Mouse (Mus musculus) CH12.LX (cell line): ENCODE measurements at regions not wholly inside any gene's neighbourhood (a gene's known extent, or its start where the extent isn't known, plus 50 kb on each side); places are given as distances from the start of the nearest gene placed in this dataset.

Experiments used
- DNase-seq: peaks from one replicate; pipeline ENCODE4 v3.0.0-alpha.2; 2013; ENCODE audit errors: extremely low read depth
- H3K27ac ChIP-seq: 2 replicates; pipeline ENCODE4 v1.5.1; 2012; ENCODE audit warnings: low read depth, mild to moderate bottlenecking, control low read depth, moderate library complexity; ENCODE audit not compliant: insufficient read depth
- H3K27me3 ChIP-seq: replicated peaks from 2 replicates; pipeline ENCODE3; 2012; ENCODE audit warnings: inconsistent platforms
- H3K36me3 ChIP-seq, 2 experiments: replicated peaks in 1 of 2; 2 replicates each; pipeline versions ENCODE3 to v1.6.1; 2012; ENCODE audit warnings: inconsistent platforms in 1 of 2, low read length in 1 of 2, mild to moderate bottlenecking in 1 of 2, mixed read lengths in 1 of 2, moderate library complexity in 1 of 2; ENCODE audit not compliant: control insufficient read depth in 1 of 2, insufficient read depth in 1 of 2
- H3K4me1 ChIP-seq, 2 experiments: 2 replicates each; pipeline ENCODE4 v1.6.1; 2012; ENCODE audit warnings: inconsistent platforms in 1 of 2, moderate library complexity in 1 of 2; ENCODE audit not compliant: insufficient read depth in 2 of 2, control insufficient read depth in 1 of 2
- H3K4me2 ChIP-seq: 2 replicates; pipeline ENCODE4 v1.6.1; 2012; ENCODE audit warnings: low read depth, mild to moderate bottlenecking, control low read depth; ENCODE audit not compliant: poor library complexity, insufficient read depth, severe bottlenecking
- H3K4me3 ChIP-seq, 3 experiments: fragments of 150-350 bp in 1 of 3; sonication (generic) in 1 of 3; replicated peaks in 1 of 3; 2 replicates each; pipeline versions ENCODE3 to v1.5.1; 2011 to 2012; ENCODE audit warnings: low read depth in 2 of 3, low read length in 2 of 3, mild to moderate bottlenecking in 2 of 3, moderate library complexity in 2 of 3, control low read depth in 1 of 3, improper control_type of control experiment in 1 of 3, inconsistent platforms in 1 of 3, mixed read lengths in 1 of 3; ENCODE audit not compliant: poor library complexity in 1 of 3
- H3K79me2 ChIP-seq: replicated peaks from 2 replicates; pipeline ENCODE4 v1.6.1; 2012; ENCODE audit warnings: mild to moderate bottlenecking, moderate library complexity; ENCODE audit not compliant: control insufficient read depth, poor library complexity, insufficient read depth, severe bottlenecking; ENCODE audit errors: extremely low read depth
- H3K9ac ChIP-seq: 2 replicates; pipeline ENCODE4 v1.6.1; 2012; ENCODE audit warnings: low read depth, mild to moderate bottlenecking, control low read depth, moderate library complexity; ENCODE audit not compliant: insufficient read depth
- H3K9me3 ChIP-seq: replicated peaks from 2 replicates; pipeline ENCODE3; 2012; ENCODE audit warnings: low read length, inconsistent platforms, mixed read lengths
- BHLHE40 ChIP-seq: IDR thresholded peaks from 2 replicates; pipeline ENCODE4 v1.6.1; 2011; ENCODE audit warnings: mild to moderate bottlenecking, low read depth, low read length, improper control_type of control experiment
- CHD1 ChIP-seq: IDR thresholded peaks from 2 replicates; pipeline ENCODE4 v1.6.1; 2012; ENCODE audit warnings: low read depth, low read length, improper control_type of control experiment, inconsistent platforms
- CHD2 ChIP-seq: IDR thresholded peaks from 2 replicates; pipeline ENCODE4 v1.6.1; 2011; ENCODE audit warnings: low read length, improper control_type of control experiment
- CTCF ChIP-seq, 2 experiments: IDR thresholded peaks in 1 of 2; conservative IDR thresholded peaks in 1 of 2; 2 replicates each; pipeline ENCODE4 v1.5.1; 2011 to 2012; ENCODE audit warnings: low read depth in 2 of 2, low read length in 2 of 2, improper control_type of control experiment in 1 of 2, inconsistent platforms in 1 of 2, mild to moderate bottlenecking in 1 of 2, moderate library complexity in 1 of 2
- EP300 ChIP-seq: IDR thresholded peaks from 2 replicates; pipeline ENCODE4 v1.6.1; 2011; ENCODE audit warnings: low read length, improper control_type of control experiment
- ETS1 ChIP-seq: conservative IDR thresholded peaks from 2 replicates; pipeline ENCODE4 v1.6.1; 2012; ENCODE audit warnings: low read depth, mild to moderate bottlenecking, inconsistent platforms, low read length, improper control_type of control experiment, moderate library complexity
- GABPA ChIP-seq: IDR thresholded peaks from 2 replicates; pipeline ENCODE4 v1.6.1; 2012; ENCODE audit warnings: low read depth, low read length, improper control_type of control experiment, inconsistent platforms; ENCODE audit not compliant: insufficient replicate concordance
- HCFC1 ChIP-seq: IDR thresholded peaks from 2 replicates; pipeline ENCODE4 v1.6.1; 2012; ENCODE audit warnings: low read depth, mild to moderate bottlenecking, inconsistent platforms, low read length, improper control_type of control experiment
- IRF4 ChIP-seq: IDR thresholded peaks from 2 replicates; pipeline ENCODE4 v1.6.1; 2014; ENCODE audit warnings: low read depth, mild to moderate bottlenecking, inconsistent platforms, low read length, improper control_type of control experiment
- KAT2A ChIP-seq: IDR thresholded peaks from 2 replicates; pipeline ENCODE4 v1.6.1; 2012; ENCODE audit warnings: low read length, improper control_type of control experiment, inconsistent platforms; ENCODE audit not compliant: insufficient replicate concordance
- MAX ChIP-seq: IDR thresholded peaks from 2 replicates; pipeline ENCODE4 v1.6.1; 2011; ENCODE audit warnings: low read length, improper control_type of control experiment
- MEF2A ChIP-seq: IDR thresholded peaks from 2 replicates; pipeline ENCODE4 v1.6.1; 2014; ENCODE audit warnings: low read depth, mild to moderate bottlenecking, inconsistent platforms, low read length, improper control_type of control experiment, borderline replicate concordance
- NELFE ChIP-seq: IDR thresholded peaks from 2 replicates; pipeline ENCODE4 v1.6.1; 2011; ENCODE audit warnings: low read depth, low read length, improper control_type of control experiment
- NRF1 ChIP-seq: IDR thresholded peaks from 2 replicates; pipeline ENCODE4 v1.6.1; 2014; ENCODE audit warnings: low read depth, mild to moderate bottlenecking, inconsistent platforms, low read length, improper control_type of control experiment, moderate library complexity
- POLR2A ChIP-seq: IDR thresholded peaks from 2 replicates; pipeline ENCODE4 v1.6.1; 2011; ENCODE audit warnings: low read depth, mild to moderate bottlenecking, improper control_type of control experiment, low read length
- POLR2AphosphoS2 ChIP-seq: IDR thresholded peaks from 2 replicates; pipeline ENCODE4 v1.6.1; 2011; ENCODE audit warnings: low read depth, low read length, improper control_type of control experiment
- SIN3A ChIP-seq: IDR thresholded peaks from 2 replicates; pipeline ENCODE4 v1.6.1; 2012; ENCODE audit warnings: low read length, improper control_type of control experiment, inconsistent platforms
- SMC3 ChIP-seq: IDR thresholded peaks from 2 replicates; pipeline ENCODE4 v1.6.1; 2011; ENCODE audit warnings: low read depth, low read length, improper control_type of control experiment
- TCF12 ChIP-seq: IDR thresholded peaks from 2 replicates; pipeline ENCODE4 v1.6.1; 2014; ENCODE audit warnings: low read depth, mild to moderate bottlenecking, inconsistent platforms, low read length, improper control_type of control experiment
- UBTF ChIP-seq: IDR thresholded peaks from 2 replicates; pipeline ENCODE4 v1.6.1; 2012; ENCODE audit warnings: low read depth, mild to moderate bottlenecking, inconsistent platforms, low read length, improper control_type of control experiment, moderate library complexity
- USF1 ChIP-seq: IDR thresholded peaks from 2 replicates; pipeline ENCODE4 v1.6.1; 2014; ENCODE audit warnings: low read depth, mild to moderate bottlenecking, inconsistent platforms, low read length, improper control_type of control experiment
- ZNF384 ChIP-seq: IDR thresholded peaks from 2 replicates; pipeline ENCODE4 v1.6.1; 2012; ENCODE audit warnings: low read depth, low read length, improper control_type of control experiment, inconsistent platforms
- dilution Hi-C: fragments of 300-500 bp; cut with MboI; formaldehyde crosslinking; loops from 2 replicates; pipeline ENCODE4 v1.14.3; 2020; ENCODE audit warnings: low sequenced_read_pairs; ENCODE audit not compliant: extremely low pct_unique_long_range_greater_than_20kb, extremely low pct_ligation_motif_present
- in situ Hi-C: fragments of 300-500 bp; cut with MboI; formaldehyde crosslinking; loops from 3 replicates; pipeline ENCODE4 v1.14.3; 2019; ENCODE audit warnings: low sequenced_read_pairs, low pct_ligation_motif_present, low pct_unique_long_range_greater_than_20kb, mixed read lengths

DNA sequence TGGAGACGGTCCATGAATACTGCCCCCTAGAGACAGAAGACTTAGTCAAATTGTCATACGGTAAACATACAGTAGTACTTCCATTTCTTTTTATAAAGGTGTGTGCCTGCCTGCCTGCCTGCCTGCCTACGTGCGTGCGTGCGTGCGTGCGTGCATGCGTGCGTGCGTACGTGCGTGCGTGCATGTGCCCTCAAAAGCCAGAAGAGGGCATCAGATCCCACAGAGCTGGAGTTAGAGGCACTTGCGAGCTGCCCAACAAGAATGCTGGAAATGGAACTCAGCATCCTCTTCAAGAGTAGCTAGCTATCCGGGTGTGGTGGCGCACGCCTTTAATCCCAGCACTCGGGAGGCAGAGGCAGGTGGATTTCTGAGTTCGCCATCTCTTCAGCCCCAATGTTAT lies 120.3 kb downstream of the Tfap2a start:
- Histone ChIP-seq H3K4me3 (no peak overlapping the region), H3K9ac (no peak overlapping the region), H3K79me2 (no peaks in the 10 kb centered on the region), H3K36me3 (no peaks in the 10 kb centered on the region), H3K27ac (no peak overlapping the region), H3K4me2 (no peak overlapping the region), H3K4me1 (no peaks in the 10 kb centered on the region), H3K9me3 (no peaks in the 10 kb centered on the region), H3K27me3 (no peaks in the 10 kb centered on the region)
- DNase-seq = no peak
- in situ Hi-C loops = no loop called here
- TF ChIP-seq UBTF (no peak), BHLHE40 (no peak), CHD1 (no peak), KAT2A (no peak), SMC3 (no peak), NELFE (no peak), MAX (no peak), USF1 (no peak), EP300 (no peak), CHD2 (no peak), MEF2A (no peak), ZNF384 (no peak), POLR2A (no peak), NRF1 (no peak), TCF12 (no peak)
- dilution Hi-C loops = no loop called here

DNA sequence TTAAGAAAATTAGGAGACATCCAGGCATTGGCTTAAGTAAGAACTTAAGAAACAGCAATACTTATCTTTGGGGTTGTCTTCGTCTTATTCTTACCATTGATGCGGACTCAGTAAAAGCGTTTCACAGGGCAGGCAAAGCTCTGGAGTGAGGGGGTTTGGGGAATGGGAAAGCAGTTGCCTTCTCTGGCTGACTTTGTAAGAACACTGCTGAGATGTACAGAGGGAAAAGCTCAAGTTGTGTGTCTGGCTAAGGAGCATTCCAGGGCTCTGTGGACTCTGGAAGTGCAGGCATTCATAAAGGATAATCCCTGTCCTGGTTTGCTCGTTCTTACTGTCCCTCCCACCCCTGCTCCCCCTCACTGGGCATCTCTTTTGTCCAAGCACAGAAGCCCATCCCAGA lies 129.7 kb downstream of the Tfap2a start:
- Histone ChIP-seq H3K4me3 (no peak overlapping the region), H3K36me3 (no peaks in the 10 kb centered on the region), H3K27me3 (no peaks in the 10 kb centered on the region), H3K9me3 (no peaks in the 10 kb centered on the region), H3K79me2 (no peaks in the 10 kb centered on the region), H3K27ac (no peak overlapping the region), H3K4me1 (peaks cover 0 to 16% of the 10 kb centered on the region in 2 experiments; a peak in 2 of 4 replicates), H3K4me2 (no peak overlapping the region), H3K9ac (no peak overlapping the region)
- TF ChIP-seq CHD1 (no peak), IRF4 (no peak), POLR2AphosphoS2 (no peak), CTCF (conservative IDR thresholded peaks at IDR 0.05 in 1 of 2, IDR thresholded peaks at IDR 0.05 in 1 of 2; ENCODE audit: low read depth in 2 of 2, low read length in 2 of 2) (no peak), NELFE (no peak), ETS1 (no peak), GABPA (no peak), SIN3A (no peak), HCFC1 (no peak)
- in situ Hi-C loops (no loop called here), dilution Hi-C loops (no loop called here)
- DNase-seq = no peak
